ENCODE assay signal across 13 mouse cellular contexts in genomic region chr6:127218634-127219445, GRCm38 (mm10).
DNase-seq lines count a peak whose midpoint lies in the region; TF ChIP-seq lines count a peak whose summit lies in the region.
"Had no signal": no experiment of that assay in that cellular context is flagged by ENCODE, and none has a peak within 500 bp of the region (broad histone marks: within the 10 kb centered on the region; RNA-seq: fewer than 3 reads in every experiment).

No protein-coding gene starts in this region.

- DNase-seq in left cerebral cortex, postnatal 14 days (ENCODE audit: low spot score in 2 of 2) = peak; percentile 28 to 56
- DNase-seq in left cerebral cortex, postnatal 4 days = no peak
- DNase-seq in brain, embryonic 14.5 days (ENCODE audit: low read depth) = peak; percentile 5
- DNase-seq in frontal cortex, adult 2 months (ENCODE audit: extremely low spot score in 1 of 2, low spot score in 1 of 2) = peak; percentile 5 to 41
- peak; percentile 25 to 43 for DNase-seq in right cerebral cortex, postnatal 10 days (ENCODE audit: low spot score in 2 of 2)
- no peak for DNase-seq in layer of hippocampus, adult 11-12 months (ENCODE audit: low spot score)
- DNase-seq in heart, adult 18-20 months = no peak
- DNase-seq: adrenal gland, adult 2 months; cerebellum, adult 9-11 months; gastrocnemius, postnatal 36 days; kidney, adult 2 months; kidney, postnatal 10 days; lung, adult 18-20 months had no signal

- TF ChIP-seq CTCF in brain, embryonic 14.5 days (IDR thresholded peaks at IDR 0.05; ENCODE audit: borderline replicate concordance, extremely low read depth, insufficient read depth, insufficient read length) = no peak

- TF ChIP-seq POLR2A in brain, embryonic 14.5 days (IDR thresholded peaks at IDR 0.05; ENCODE audit: borderline replicate concordance, extremely low read depth, insufficient read depth, insufficient read length, poor library complexity, severe bottlenecking) = no peak

- intact Hi-C loops in left cerebral cortex, postnatal 14 days (cut with DNase I) = no loop called here
- intact Hi-C loops in left cerebral cortex, postnatal 4 days (cut with DNase I) = no loop called here

Comparison
In these comparisons a context has a peak if more than half of its experiments do, and no peak if none do; other contexts are left out.
1. DNase-seq: peak in left cerebral cortex, postnatal 14 days (2 of 2), brain, embryonic 14.5 days (single experiment), frontal cortex, adult 2 months (2 of 2) and right cerebral cortex, postnatal 10 days (2 of 2); none in left cerebral cortex, postnatal 4 days (single experiment), layer of hippocampus, adult 11-12 months (single experiment) and heart, adult 18-20 months (0 of 2).